Mouse (Mus musculus) spleen, adult 2 months (tissue): ENCODE measurements around the gene Abtb1.

Experiments
- CTCF ChIP-seq: fragments of 200-500 bp; IDR thresholded peaks from 2 replicates; pipeline ENCODE4 v1.5.1; 2011; ENCODE audit warnings: mild to moderate bottlenecking, inconsistent platforms; ENCODE audit not compliant: insufficient read depth, insufficient read length, insufficient replicate concordance; ENCODE audit errors: extremely low read depth
- POLR2A ChIP-seq: fragments of 200-500 bp; IDR thresholded peaks from 2 replicates; pipeline ENCODE4 v1.6.1; 2011; ENCODE audit warnings: low read depth, low read length, inconsistent platforms

GRCm38 (mm10) chr6:88811880-88812400 lies 29.8 kb downstream of the Abtb1 start:
- TF ChIP-seq POLR2A: no peak
- no peak for TF ChIP-seq CTCF
